Mouse (Mus musculus) lung, postnatal 14 days (tissue): ENCODE data around the gene Dlgap5.

Experiments
- DNase-seq: peaks from one replicate; pipeline ENCODE4 v3.0.0; 2021

Gene Dlgap5

DNA sequence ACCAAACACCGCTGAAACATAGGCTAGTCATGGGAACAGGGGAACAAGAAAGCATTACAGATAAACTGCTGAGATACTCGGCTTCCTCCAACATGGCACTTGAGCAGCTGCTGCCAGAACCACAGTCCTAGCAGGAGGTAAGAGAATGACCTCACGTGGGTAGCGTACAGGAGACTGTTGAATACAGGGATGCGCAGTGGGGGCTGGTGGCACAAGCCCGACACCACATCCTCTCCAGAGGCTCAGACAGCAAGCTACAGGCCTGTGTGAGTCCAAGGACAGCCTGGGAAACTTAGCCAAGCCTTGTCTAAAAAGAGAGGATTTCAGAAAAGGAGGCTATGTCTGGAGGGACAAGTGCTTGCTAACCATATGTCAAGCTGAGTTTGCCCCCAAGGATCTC, 23.2 kb downstream of the Dlgap5 start:
- no peak for DNase-seq

DNA sequence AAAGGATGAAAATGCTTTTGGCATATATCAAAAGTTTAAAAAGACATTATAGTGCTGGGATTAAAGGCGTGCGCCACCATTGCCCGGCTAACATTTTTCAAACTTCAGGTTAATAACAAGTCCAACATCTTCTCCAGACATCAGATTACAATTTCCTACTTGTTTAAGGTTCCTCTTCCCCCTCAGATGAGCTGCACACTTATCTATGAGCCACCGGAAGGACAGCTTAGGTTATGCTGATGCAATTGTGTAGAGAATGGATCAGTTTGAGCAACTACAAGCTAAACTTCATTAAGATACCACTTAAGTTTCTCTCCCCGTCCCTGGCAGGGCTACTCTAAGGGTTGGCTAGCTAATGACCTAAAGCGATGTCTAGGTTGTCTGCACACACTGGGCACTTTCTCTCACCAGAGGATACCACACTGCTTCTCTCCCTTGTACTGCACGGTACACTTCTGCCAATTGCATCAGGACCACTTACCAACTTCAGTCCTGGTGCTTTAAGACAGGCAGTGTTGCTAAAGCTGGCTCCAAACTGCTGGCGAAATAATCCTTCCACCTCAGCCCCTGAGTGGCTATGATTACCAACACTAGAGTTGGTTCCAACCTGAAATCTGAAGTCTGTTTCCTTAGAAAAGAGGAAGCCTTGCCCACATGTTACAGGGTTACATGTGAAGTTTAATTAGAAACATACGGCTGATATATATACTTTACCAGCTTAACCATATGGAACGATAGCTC, 24.7 kb downstream of the Dlgap5 start:
- DNase-seq = no peak

DNA sequence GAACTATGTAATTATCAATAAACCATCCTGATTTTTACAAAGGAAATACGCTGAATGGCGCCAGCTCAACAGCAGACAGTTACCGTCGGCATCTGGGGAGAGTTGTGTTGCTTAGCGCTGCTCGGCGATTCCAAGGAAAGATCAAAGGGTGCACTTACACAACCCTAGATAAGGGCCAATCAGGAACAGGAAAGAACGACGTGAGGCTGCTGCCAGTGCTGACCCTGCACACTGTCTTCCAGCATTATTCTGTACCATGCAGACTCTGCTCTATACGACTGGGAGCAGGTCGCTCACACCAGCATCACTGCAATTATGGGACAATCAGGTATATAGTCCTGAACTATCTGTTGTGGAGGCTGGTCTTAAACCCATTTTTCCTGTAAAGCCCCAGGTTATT, 32.1 kb downstream of the Dlgap5 start:
- DNase-seq = no peak

DNA sequence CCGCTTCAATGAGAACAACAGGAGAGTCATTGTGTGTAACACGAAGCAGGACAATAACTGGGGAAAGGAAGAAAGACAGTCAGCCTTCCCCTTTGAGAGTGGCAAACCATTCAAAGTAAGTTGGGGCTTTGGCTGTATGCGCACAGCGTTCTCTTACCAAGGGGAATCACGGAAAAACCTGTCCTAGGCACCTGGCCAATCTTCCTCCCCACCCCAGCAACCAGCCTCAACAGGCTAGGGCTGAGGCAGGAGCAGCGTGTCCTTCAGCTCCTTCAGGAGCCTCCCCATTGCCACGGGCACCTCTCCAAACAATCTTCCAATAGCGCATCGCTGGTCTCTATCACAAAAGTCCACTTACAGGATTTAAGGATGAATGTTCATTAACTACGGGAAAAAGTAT, 33.6 kb downstream of the Dlgap5 start:
- DNase-seq = no peak

DNA sequence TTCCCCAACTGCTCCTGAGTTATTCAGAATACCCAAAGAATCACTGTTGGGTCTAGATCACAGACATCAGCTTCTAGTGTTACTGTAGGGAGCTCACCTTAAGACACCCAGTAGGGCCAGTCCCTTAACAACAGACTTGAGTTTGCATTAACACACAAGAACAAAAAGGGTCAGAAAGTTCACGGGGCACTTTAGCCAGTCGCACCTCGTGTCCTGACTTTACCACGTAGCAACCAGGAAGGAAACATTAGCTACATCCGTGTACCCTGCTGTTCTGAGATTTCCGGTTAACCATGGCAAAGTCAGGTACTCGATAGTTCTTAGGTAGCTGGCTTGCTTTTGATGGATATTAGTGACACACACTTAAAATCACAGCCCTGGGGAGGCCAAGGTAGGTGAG, 34.3 kb downstream of the Dlgap5 start:
- no peak for DNase-seq

DNA sequence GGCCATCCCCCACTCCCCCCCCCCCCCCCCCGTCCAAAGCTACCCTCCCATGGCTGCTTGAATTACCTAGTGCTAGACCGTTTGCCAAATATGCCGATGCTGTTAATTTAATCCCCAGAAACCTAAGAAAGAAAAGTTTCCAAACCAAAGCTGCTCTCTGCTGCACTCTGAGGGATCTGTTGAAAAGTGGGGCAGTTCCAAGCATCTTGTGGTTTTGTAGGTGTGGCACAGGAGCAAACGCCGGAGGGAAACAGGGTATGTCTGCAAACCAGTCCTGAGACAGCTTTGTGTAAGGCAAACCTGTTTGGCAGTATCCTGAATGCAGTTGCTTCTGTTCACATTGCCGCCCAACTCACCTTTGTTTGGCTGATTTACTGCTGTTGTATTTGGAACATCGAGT, 39.9 kb downstream of the Dlgap5 start:
- DNase-seq = no peak

DNA sequence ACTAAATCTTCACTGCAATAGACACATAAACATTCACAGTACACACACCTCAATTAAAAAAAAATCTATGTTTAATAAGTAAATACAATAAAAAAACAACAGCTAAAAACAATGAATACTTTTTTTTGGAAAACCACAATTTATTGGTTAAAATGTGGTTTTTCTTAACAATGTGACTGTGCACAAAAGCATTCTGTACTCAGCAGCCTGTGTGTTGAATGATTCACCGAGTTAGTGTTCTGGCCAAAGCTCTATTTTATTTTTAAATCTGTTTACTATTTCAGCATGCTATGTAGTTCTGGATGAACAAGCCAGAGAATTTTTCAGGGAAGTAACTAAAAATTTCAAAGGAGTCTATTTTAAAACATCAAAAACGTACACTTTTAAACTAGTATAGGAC, 41.7 kb downstream of the Dlgap5 start:
- no peak for DNase-seq

DNA sequence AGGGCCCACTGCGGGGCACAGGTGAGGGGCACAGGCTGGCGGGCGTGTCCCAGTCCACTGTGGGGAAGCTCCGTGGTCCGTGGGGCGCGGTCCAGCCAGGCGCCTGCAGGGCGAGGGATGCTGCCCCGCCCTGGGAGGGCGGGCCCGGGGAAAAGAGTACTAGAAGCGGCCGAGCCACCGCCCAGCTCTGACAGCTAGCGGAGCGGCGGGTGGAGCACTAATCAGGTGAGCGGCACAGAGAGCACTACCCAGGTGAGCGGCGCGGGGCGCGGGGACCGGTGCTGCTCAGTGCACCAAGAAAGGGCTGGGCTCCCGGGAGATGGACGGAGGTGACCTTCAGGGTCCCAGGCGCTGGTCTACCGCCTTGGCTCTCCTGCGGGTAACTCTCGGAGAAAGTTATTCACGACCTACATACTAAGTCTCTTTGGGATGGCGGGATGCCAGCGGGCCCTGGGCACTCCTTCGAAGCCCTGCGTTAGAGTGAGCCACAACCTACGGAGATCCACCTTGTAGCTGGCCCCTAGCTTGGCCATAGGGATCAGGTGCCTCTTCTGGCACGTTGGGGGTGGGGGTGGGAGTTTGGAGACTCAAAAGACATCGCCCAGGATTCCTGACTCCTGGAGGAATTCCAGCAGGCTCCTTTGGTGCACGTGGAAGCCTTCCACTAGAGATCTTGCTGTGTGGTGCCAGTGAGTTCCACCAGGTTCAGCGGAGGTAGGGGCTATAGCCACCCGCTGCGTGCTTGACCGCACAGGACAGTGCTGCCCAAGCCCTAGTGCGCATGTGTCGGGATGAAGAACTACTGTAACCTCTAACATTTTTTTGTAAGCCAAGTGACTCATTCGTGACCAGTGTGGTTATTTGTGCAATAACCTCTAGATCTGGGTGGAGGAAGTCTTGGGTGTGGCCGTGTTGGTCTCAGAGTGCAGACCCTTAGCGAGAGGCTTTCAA, 44.2 kb downstream of the Dlgap5 start:
- DNase-seq = peak; percentile 67

DNA sequence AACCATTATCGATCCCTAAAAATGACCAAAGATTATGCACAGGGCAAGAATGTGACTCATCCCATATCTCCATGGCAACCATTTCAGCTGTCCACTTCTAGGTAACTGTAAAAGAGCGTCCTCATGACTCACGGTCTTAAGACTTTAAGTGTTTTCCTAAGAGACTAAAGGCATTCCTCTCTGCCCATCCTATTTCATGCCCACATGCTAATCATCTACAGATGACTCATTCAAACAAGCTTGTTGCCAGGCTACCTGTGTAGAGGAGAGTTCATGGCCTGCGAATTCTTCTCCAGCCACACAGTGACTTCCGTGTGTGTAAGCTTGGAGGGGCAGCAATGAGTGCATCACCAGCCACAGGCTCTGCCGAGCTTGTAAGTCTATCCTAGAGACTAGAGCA, 46.5 kb downstream of the Dlgap5 start:
- DNase-seq = peak; percentile 31

DNA sequence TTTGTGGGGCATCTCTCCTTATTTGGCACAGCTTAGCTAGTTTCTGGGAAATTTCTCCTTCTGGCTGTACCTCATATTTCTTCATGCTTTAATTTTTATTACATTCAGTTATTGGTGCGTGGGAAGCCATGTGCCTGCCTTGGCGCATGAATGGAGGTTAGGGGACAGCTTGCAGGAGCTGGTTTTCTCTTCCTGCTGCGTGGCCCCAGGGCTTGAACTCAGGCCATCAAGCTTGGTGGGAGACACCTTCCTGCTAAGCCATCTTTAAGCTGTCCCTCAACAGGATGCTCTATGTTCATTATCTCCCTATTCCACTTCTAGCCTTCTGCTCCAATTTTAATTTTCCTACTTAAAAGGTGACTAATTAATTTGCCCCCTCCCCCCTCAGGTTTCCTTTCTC, 47.4 kb downstream of the Dlgap5 start:
- no peak for DNase-seq

DNA sequence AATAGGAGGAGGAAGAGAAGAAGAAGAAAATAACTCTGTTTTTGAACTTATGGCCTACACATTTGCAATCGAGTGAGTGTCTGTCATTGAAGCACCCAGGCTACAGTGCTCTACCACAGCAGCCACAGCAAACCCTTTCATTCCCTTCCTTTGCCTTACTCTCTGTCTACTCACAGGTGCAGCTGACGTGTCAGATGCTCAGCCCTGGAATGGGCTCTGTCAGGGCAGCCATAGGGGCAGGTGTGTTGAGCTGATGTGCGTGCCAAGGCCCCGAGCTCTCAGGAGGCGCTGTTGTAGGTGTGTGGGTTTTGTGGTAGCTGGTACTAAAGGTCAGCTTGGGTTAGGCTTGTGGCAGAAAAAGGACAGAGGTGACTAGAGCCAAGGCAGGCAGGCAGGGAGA, 48.5 kb downstream of the Dlgap5 start:
- DNase-seq = no peak

DNA sequence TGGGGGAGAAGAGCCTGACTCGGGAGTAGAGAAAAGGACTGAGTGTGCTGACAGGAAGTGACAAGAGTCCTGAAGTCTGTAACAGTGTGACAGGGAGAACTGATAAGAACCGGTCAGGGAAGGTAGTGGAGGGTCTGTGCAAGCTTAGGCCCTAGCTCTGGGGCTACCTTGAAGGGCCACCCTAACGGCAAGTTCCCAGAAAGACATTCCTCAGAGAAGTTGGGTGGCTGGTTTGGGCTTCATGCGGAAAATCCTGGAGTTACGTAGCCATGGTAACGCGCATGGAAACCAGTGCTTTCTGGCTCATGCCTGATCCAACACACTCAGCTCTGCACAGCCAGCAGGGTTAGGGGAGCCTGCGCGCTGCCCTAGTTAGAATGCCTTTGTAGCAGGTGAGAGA, 50.7 kb downstream of the Dlgap5 start, which contains the start of gene Lgals3:
Gene Lgals3 (plus strand): TSS at position 291 of the 400 bp plus-strand sequence.
- DNase-seq = peak; percentile 22

DNA sequence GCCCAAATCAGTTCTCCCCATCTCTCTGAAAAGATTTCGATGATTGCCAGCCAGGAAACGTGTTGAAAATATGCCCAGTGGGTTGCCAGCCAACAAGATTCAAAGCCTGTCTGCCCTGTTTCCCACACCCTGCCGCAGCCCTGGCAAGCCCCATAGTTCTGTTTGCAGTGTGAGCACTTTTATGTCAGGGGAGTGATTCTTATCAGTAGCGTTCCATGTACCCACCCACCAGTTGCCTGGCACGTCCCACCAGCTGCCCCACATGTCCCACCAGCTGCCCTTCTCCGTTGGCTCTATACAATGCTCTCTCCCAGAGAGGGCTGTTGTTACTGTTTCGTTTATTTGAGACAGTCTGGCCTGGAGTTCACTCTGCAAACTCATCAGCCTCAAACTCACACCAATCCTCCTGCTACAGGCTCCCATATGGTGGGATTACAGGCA, 51.3 kb downstream of the Dlgap5 start:
- DNase-seq = peak; percentile 40

DNA sequence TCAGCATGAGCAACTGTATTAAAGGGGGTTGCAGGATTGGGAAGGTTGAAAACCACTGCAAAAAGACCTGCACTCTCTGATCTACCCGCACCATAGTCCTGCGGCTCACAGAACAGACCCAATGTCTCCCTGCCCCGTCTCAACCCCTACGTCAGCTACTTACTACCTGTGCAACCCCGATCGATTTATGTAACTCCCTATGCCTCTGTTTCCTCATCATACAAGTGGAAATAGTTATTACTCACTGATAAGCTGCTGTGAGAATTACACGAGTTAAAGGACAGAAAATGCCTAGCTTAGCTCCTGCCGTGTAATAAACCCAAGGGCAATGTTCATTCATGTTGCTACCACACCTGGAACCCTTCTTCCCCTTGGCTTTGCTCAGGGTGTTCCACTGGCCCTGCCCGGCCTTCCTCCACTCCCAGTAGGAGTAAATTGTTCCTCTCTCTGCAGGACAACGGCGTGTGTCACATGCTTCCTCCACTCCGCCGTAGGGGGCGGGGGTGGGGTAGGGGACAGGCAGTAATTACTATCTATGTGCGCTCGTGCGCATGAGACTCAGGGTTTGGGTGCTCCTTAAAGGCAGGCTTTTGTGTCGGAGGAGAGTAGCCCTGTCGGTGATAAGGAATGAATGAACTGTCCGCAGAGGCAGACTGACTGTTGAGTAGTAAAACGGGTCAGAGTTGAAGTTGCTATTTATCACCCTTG, 53.3 kb downstream of the Dlgap5 start:
- peak; percentile 25 for DNase-seq

DNA sequence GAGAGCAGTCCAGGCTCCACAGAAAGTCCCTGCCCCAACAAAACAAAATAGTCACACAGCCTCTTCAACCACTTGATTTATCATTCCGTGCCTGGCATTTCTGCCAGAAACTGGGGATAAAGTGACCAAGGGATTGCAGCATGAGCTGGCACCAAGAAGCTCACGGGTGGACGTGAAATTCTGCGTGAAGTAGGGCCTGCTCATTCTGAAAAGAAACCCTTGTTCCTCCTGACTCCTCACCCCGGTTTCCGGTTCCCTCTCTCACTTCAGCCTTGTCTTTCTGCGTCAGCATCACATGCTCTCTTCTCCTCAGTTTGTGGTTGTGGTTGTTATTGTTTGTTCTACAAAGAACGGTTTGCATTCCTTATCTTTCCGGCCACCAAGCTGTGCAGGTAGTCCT, 56.3 kb downstream of the Dlgap5 start:
- no peak for DNase-seq

DNA sequence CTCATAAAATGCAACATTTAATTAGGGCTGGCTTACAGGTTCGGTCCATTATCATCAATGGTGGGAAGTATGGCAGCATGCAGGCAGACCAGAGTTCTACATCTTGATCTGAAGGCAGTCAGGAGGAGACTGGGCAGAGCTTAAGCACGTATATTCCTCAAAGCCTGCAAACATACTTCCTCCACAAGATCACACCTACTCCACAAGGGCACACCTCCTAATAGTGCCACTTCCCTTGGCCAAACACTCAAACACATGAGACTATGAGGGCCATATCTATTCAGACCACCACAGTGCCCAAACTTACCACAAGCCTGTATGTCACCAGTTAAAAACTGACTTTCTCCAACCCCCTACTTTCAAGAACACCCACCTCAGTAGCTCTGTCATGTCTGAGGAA, 56.8 kb downstream of the Dlgap5 start:
- DNase-seq = no peak

DNA sequence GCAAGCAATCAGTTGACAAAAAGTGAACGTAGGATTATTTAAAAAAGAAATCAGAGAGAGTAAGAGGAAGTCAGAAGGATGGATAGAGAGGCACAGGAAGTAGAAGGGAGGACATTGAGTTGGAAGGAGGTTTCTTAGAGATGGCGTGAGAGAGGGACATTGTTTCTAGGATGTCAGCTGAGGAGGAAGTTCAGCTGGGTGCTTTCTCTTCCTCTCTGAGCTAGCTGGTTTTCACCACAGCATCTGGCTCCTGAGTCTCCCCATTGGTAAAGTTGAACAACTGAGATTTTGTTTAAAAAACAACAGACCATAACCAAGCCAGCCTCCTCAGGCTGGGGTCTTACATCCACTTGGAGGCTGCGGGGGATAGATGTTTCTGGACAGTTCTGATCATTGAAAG, 58.6 kb downstream of the Dlgap5 start:
- DNase-seq = no peak

DNA sequence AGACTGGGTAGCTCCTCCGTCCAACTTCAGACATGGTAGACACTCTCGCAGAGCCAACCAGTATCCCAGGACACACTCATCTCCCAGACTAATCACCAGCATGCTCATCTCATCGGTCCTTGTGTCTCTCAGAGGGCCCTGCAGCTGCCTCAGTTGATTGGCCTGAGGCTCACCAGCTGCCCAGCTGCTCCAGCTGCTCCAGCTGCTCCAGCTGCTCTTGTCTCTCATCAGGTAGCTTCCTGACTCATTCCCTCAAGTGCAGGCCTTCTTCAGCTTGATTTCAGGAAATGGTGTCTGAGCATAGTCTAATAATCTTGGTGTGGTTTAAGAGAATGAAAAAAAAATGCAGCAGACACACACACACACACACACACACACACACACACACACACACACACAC, 61.6 kb downstream of the Dlgap5 start:
- no peak for DNase-seq

DNA sequence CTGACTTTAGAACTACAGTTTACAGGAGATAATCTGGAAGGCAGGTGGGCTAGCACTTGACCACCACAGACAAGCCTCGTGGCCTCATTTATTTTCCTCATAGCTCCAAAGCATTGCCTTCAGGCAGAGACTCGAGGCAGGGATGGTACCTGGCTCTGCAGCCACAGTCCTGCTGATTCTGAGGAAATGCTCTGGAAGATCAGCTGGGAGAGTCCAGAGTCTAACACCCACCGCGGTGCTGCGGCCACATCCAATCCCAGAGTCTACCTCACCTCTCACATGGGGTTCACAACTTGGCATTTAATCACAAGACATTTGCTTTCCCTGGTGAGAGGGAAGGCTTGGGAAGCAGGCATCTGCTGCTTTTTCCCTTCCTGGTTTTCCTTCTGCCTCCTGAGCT, 63.3 kb downstream of the Dlgap5 start:
- no peak for DNase-seq

DNA sequence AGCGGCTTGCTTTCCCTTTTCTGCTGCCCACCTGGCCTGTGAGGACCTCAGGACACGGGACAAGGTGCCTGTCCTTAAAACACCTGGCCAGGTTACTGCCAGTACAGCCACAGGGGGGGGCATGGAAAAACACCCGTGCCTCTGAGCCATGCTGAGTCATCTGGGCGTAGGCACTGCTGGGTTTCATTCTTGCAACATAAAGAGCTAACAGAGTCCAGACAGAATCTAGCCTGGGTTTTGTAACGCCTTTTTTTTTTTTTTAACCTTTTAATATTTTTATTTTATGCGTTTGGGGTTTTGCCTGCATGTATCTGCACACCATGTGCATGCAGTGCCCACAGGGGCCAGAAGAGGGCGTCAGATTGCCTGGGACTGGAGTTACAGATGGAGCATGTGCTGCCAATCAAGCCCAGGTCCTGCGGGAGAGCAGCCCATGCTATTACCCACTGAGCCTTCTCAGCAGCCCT, 64.1 kb downstream of the Dlgap5 start:
- peak; percentile 37 for DNase-seq

DNA sequence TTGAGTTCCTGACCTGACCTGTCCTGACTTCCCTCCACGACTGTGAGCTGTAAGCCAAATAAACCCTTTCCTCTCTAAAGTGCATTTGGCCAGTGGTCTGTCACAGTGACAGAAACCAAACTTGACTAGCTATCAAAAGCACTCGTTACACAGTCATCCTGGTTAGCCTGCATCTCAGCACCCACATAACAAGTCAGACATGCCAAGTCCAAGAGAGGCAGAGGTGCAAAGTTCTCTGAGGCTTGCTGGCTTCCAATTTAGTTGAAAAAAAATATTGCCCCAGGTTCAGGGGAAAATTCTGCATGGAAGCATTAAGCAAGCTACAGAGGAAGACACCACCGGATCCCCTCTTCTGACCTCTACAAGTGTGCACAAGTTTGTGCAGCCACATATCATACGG, 65.0 kb downstream of the Dlgap5 start:
- DNase-seq = no peak

DNA sequence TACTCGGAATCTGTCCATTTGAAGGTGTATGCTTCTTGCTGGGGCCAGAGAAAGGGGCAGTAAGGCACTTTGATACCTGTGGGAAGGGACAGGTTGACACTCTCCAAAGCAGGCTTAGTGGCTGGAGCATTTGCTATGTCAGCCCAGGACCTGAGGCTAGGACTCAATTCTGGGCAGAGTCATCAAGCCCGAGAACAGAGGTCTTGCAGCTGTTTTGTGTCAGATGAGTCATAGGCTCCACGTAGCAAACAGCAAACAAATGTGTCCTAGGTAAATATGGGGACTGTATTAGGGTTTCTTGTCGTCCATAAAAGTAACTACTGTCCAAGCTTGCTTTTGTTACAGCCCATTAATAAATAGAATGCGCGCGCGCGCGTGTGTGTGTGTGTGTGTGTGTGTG, 65.9 kb downstream of the Dlgap5 start:
- no peak for DNase-seq

DNA sequence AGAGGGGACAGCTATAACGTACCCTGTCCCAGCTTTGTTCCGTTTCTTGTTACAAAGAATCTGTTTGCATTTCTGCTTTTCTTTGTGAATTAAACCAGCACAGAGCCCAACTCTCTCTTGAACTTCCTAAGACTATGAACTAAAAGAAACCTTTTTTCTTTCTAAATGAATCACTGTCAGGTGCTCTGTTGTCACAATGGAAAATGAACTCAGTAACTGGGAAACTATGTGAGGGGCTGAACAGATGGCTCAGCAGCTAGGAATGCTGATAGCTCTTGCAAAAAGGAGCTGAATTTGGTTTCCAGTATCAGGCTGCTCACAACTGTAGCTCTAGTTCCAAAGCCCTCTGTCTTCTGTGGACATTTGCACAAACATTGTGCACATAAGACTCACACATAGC, 67.2 kb downstream of the Dlgap5 start:
- no peak for DNase-seq
